Mouse (Mus musculus) MEL (cell line): ENCODE results near the gene 1700113H08Rik. TPM values are rescaled to one million over a fixed set of nuclear protein-coding genes. Genes with fewer than 3 reads are reported as not detected.
A peak's percentile ranks its signal among the peaks of the same experiment; 100 is the strongest.

Source experiments
- DNase-seq: peaks from one replicate; pipeline ENCODE4 v3.0.0; 2011; ENCODE audit warnings: low read depth, low spot score
- H3K27ac ChIP-seq: 2 replicates; pipeline ENCODE4 v1.5.1; 2012; ENCODE audit warnings: low read depth, mild to moderate bottlenecking, control low read depth, low read length, moderate library complexity; ENCODE audit not compliant: control insufficient read depth
- H3K27me3 ChIP-seq, 2 experiments: fragments of 150-350 bp in 1 of 2; sonication (generic) in 1 of 2; 2 replicates each; pipeline ENCODE4 v1.6.1; 2012; ENCODE audit warnings: low read length in 2 of 2, mild to moderate bottlenecking in 2 of 2, improper control_type of control experiment in 1 of 2, moderate library complexity in 1 of 2; ENCODE audit not compliant: insufficient read depth in 2 of 2, control insufficient read depth in 1 of 2
- H3K36me3 ChIP-seq, 2 experiments: 2 replicates each; pipeline ENCODE4 v1.6.1; 2012 to 2014; ENCODE audit warnings: low read length in 2 of 2, improper control_type of control experiment in 1 of 2, inconsistent platforms in 1 of 2, mild to moderate bottlenecking in 1 of 2; ENCODE audit not compliant: insufficient read depth in 2 of 2, control insufficient read depth in 1 of 2
- H3K4me1 ChIP-seq, 2 experiments: fragments of 150-350 bp in 1 of 2; sonication (generic) in 1 of 2; 2 replicates each; pipeline ENCODE4 v1.6.1; 2012; ENCODE audit warnings: low read length in 2 of 2, improper control_type of control experiment in 1 of 2, mild to moderate bottlenecking in 1 of 2; ENCODE audit not compliant: insufficient read depth in 2 of 2, control insufficient read depth in 1 of 2
- H3K4me3 ChIP-seq, 2 experiments: fragments of 150-350 bp in 1 of 2; sonication (generic) in 1 of 2; 2 replicates each; pipeline ENCODE4 v1.5.1; 2012; ENCODE audit warnings: low read depth in 2 of 2, low read length in 2 of 2, mild to moderate bottlenecking in 2 of 2, moderate library complexity in 2 of 2, control low read depth in 1 of 2, improper control_type of control experiment in 1 of 2; ENCODE audit not compliant: control insufficient read depth in 1 of 2, insufficient read depth in 1 of 2
- H3K79me2 ChIP-seq: 2 replicates; pipeline ENCODE4 v1.6.1; 2012; ENCODE audit warnings: mild to moderate bottlenecking, low read length, moderate library complexity; ENCODE audit not compliant: control insufficient read depth, poor library complexity, insufficient read depth
- H3K9ac ChIP-seq: 2 replicates; pipeline ENCODE4 v1.6.1; 2012; ENCODE audit warnings: low read depth, mild to moderate bottlenecking, control low read depth, low read length, moderate library complexity; ENCODE audit not compliant: control insufficient read depth, poor library complexity, severe bottlenecking
- H3K9me3 ChIP-seq: fragments of 150-350 bp; sonication (generic); replicated peaks from 2 replicates; pipeline ENCODE4 v1.6.1; 2012; ENCODE audit warnings: mild to moderate bottlenecking, low read length, improper control_type of control experiment, moderate library complexity; ENCODE audit not compliant: insufficient read depth
- BHLHE40 ChIP-seq: IDR thresholded peaks from 2 replicates; pipeline ENCODE4 v1.6.1; 2012; ENCODE audit warnings: low read depth, mild to moderate bottlenecking, inconsistent platforms, low read length, improper control_type of control experiment, borderline replicate concordance
- CHD1 ChIP-seq: IDR thresholded peaks from 2 replicates; pipeline ENCODE4 v1.6.1; 2012; ENCODE audit warnings: low read depth, mild to moderate bottlenecking, inconsistent platforms, low read length, improper control_type of control experiment
- CTCF ChIP-seq, 3 experiments: IDR thresholded peaks in 2 of 3; conservative IDR thresholded peaks in 1 of 3; 2 replicates each; pipeline ENCODE4 v1.5.1; 2011 to 2012; ENCODE audit warnings: low read length in 3 of 3, low read depth in 2 of 3, mild to moderate bottlenecking in 2 of 3, improper control_type of control experiment in 1 of 3, inconsistent platforms in 1 of 3, mixed read lengths in 1 of 3, moderate library complexity in 1 of 3; ENCODE audit not compliant: control insufficient read depth in 1 of 3, insufficient read depth in 1 of 3, poor library complexity in 1 of 3, severe bottlenecking in 1 of 3
- E2F4 ChIP-seq: IDR thresholded peaks from 2 replicates; pipeline ENCODE4 v1.6.1; 2011; ENCODE audit warnings: low read depth, low read length, improper control_type of control experiment, borderline replicate concordance
- ELF1 ChIP-seq: IDR thresholded peaks from 2 replicates; pipeline ENCODE4 v1.6.1; 2014; ENCODE audit warnings: low read depth, mild to moderate bottlenecking, inconsistent platforms, low read length, improper control_type of control experiment, moderate library complexity
- ETS1 ChIP-seq: IDR thresholded peaks from 2 replicates; pipeline ENCODE4 v1.6.1; 2012; ENCODE audit warnings: low read depth, mild to moderate bottlenecking, inconsistent platforms, low read length, improper control_type of control experiment, moderate library complexity
- JUND ChIP-seq: IDR thresholded peaks from 2 replicates; pipeline ENCODE4 v1.6.1; 2011; ENCODE audit warnings: low read depth, mild to moderate bottlenecking, improper control_type of control experiment, low read length
- KAT2A ChIP-seq: conservative IDR thresholded peaks from 2 replicates; pipeline ENCODE4 v1.6.1; 2012; ENCODE audit warnings: low read depth, low read length, improper control_type of control experiment, inconsistent platforms
- MAX ChIP-seq: IDR thresholded peaks from 2 replicates; pipeline ENCODE4 v1.6.1; 2011; ENCODE audit warnings: low read length, improper control_type of control experiment
- MAZ ChIP-seq: IDR thresholded peaks from 2 replicates; pipeline ENCODE4 v1.6.1; 2012; ENCODE audit warnings: low read depth, mild to moderate bottlenecking, inconsistent platforms, low read length, improper control_type of control experiment
- NELFE ChIP-seq: IDR thresholded peaks from 2 replicates; pipeline ENCODE4 v1.6.1; 2011; ENCODE audit warnings: low read depth, low read length, improper control_type of control experiment
- NRF1 ChIP-seq: IDR thresholded peaks from 2 replicates; pipeline ENCODE4 v1.6.1; 2014; ENCODE audit warnings: low read depth, mild to moderate bottlenecking, inconsistent platforms, low read length, improper control_type of control experiment, moderate library complexity; ENCODE audit not compliant: poor library complexity, insufficient read depth, severe bottlenecking
- POLR2A ChIP-seq, 2 experiments: IDR thresholded peaks; 2 replicates each; pipeline ENCODE4 v1.6.1; 2011 to 2012; ENCODE audit warnings: low read length in 2 of 2, mild to moderate bottlenecking in 2 of 2, control low read depth in 1 of 2, improper control_type of control experiment in 1 of 2, low read depth in 1 of 2, moderate library complexity in 1 of 2; ENCODE audit not compliant: control insufficient read depth in 1 of 2, insufficient read depth in 1 of 2, poor library complexity in 1 of 2
- POLR2AphosphoS2 ChIP-seq: IDR thresholded peaks from 2 replicates; pipeline ENCODE4 v1.6.1; 2011; ENCODE audit warnings: low read length, improper control_type of control experiment
- POLR2AphosphoS5 ChIP-seq: IDR thresholded peaks from 2 replicates; pipeline ENCODE4 v1.6.1; 2012; ENCODE audit warnings: low read depth, borderline replicate concordance, mild to moderate bottlenecking, inconsistent platforms, low read length, moderate library complexity, mixed read lengths
- RAD21 ChIP-seq: IDR thresholded peaks from 2 replicates; pipeline ENCODE4 v1.6.1; 2011; ENCODE audit warnings: mild to moderate bottlenecking, low read depth, low read length, improper control_type of control experiment
- SIN3A ChIP-seq: IDR thresholded peaks from 2 replicates; pipeline ENCODE4 v1.6.1; 2012; ENCODE audit warnings: low read length, improper control_type of control experiment, inconsistent platforms
- SMC3 ChIP-seq: IDR thresholded peaks from 2 replicates; pipeline ENCODE4 v1.6.1; 2011; ENCODE audit warnings: low read depth, low read length, improper control_type of control experiment
- TBP ChIP-seq: IDR thresholded peaks from 2 replicates; pipeline ENCODE4 v1.8.0; 2011; ENCODE audit warnings: low read depth, low read length, improper control_type of control experiment
- TCF12 ChIP-seq: IDR thresholded peaks from 2 replicates; pipeline ENCODE4 v1.6.1; 2014; ENCODE audit warnings: low read depth, mild to moderate bottlenecking, inconsistent platforms, low read length, improper control_type of control experiment, moderate library complexity
- UBTF ChIP-seq: IDR thresholded peaks from 2 replicates; pipeline ENCODE4 v1.6.1; 2012; ENCODE audit warnings: low read depth, mild to moderate bottlenecking, inconsistent platforms, low read length, improper control_type of control experiment, moderate library complexity, borderline replicate concordance; ENCODE audit not compliant: insufficient read depth
- USF1 ChIP-seq: IDR thresholded peaks from 2 replicates; pipeline ENCODE4 v1.6.1; 2014; ENCODE audit warnings: low read depth, mild to moderate bottlenecking, inconsistent platforms, low read length, improper control_type of control experiment, moderate library complexity
- USF2 ChIP-seq, 2 experiments: IDR thresholded peaks; 2 replicates each; pipeline ENCODE4 v1.6.1; 2011 to 2012; ENCODE audit warnings: improper control_type of control experiment in 2 of 2, low read length in 2 of 2, borderline replicate concordance in 1 of 2, inconsistent platforms in 1 of 2, low read depth in 1 of 2, mild to moderate bottlenecking in 1 of 2; ENCODE audit not compliant: insufficient read depth in 1 of 2
- ZC3H11A ChIP-seq: IDR thresholded peaks from 2 replicates; pipeline ENCODE4 v1.6.1; 2012; ENCODE audit warnings: low read depth, mild to moderate bottlenecking, inconsistent platforms, low read length, improper control_type of control experiment
- ZKSCAN1 ChIP-seq: IDR thresholded peaks from 2 replicates; pipeline ENCODE4 v1.6.1; 2012; ENCODE audit warnings: low read depth, mild to moderate bottlenecking, inconsistent platforms, low read length, improper control_type of control experiment, moderate library complexity
- ZMIZ1 ChIP-seq: IDR thresholded peaks from 2 replicates; pipeline ENCODE4 v1.6.1; 2012; ENCODE audit warnings: low read depth, mild to moderate bottlenecking, inconsistent platforms, low read length, improper control_type of control experiment, moderate library complexity
- ZNF384 ChIP-seq: IDR thresholded peaks from 2 replicates; pipeline ENCODE4 v1.6.1; 2012; ENCODE audit warnings: low read depth, mild to moderate bottlenecking, inconsistent platforms, low read length, improper control_type of control experiment
- polyA plus RNA-seq, 2 experiments: library from polyadenylated mRNA; stranded (reverse) in 1 of 2; unstranded in 1 of 2; fragments of >175 nt in 1 of 2; fragments of >200 nt in 1 of 2; gene quantifications; 2 replicates each; pipeline versions ENCODE4 v1.2.1 to v1.2.4; 2012; ENCODE audit warnings: low replicate concordance in 2 of 2, low read depth in 1 of 2; ENCODE audit not compliant: insufficient read length in 2 of 2, insufficient read depth in 1 of 2, missing spikeins in 1 of 2
- total RNA-seq: library from RNA; depleted of rRNA; stranded (reverse); fragments of 300-350 nt; gene quantifications from 2 replicates; pipeline ENCODE4 v1.2.3, GENCODE M21; 2012

1700113H08Rik gene
- total and polyA plus RNA-seq, 3 experiments: not detected

GRCm38 (mm10) chr10:87020711-87021110 lies 37.1 kb upstream of the 1700113H08Rik start (continued):
- TF ChIP-seq ZMIZ1 (no peak), USF2 (IDR thresholded peaks at IDR 0.05; ENCODE audit: borderline replicate concordance in 1 of 2, insufficient read depth in 1 of 2, low read depth in 1 of 2, low read length in 2 of 2) (no peak), ELF1 (no peak)

GRCm38 (mm10) chr10:87024884-87025283 lies 33.0 kb upstream of the 1700113H08Rik start:
- no peaks in the 10 kb centered on the region for H3K79me2 ChIP-seq
- TF ChIP-seq CTCF (IDR thresholded peaks at IDR 0.05 in 2 of 3, conservative IDR thresholded peaks at IDR 0.05 in 1 of 3; ENCODE audit: control insufficient read depth in 1 of 3, insufficient read depth in 1 of 3, low read depth in 2 of 3, low read length in 3 of 3, poor library complexity in 1 of 3, severe bottlenecking in 1 of 3) (peak; percentile 71 to 99 (median 98)), CHD1 (no peak), TCF12 (no peak), SIN3A (0 out of 2 replicates have a peak, but pooled peaks have one; percentile 29), NRF1 (no peak), ZNF384 (no peak), E2F4 (no peak), RAD21 (peak; percentile 95), ZC3H11A (peak; percentile 89), MAZ (0 out of 2 replicates have a peak, but pooled peaks have one; percentile 32), POLR2AphosphoS2 (no peak), BHLHE40 (no peak), SMC3 (peak; percentile 98)
- no peaks in the 10 kb centered on the region for H3K36me3 ChIP-seq
- no peak overlapping the region for H3K9ac ChIP-seq
- no peaks in the 10 kb centered on the region for H3K27me3 ChIP-seq
- no peaks in the 10 kb centered on the region for H3K9me3 ChIP-seq
- no peak overlapping the region for H3K27ac ChIP-seq
- no peak overlapping the region for H3K4me3 ChIP-seq
- no peaks in the 10 kb centered on the region for H3K4me1 ChIP-seq
- DNase-seq: peak; percentile 84

DNA sequence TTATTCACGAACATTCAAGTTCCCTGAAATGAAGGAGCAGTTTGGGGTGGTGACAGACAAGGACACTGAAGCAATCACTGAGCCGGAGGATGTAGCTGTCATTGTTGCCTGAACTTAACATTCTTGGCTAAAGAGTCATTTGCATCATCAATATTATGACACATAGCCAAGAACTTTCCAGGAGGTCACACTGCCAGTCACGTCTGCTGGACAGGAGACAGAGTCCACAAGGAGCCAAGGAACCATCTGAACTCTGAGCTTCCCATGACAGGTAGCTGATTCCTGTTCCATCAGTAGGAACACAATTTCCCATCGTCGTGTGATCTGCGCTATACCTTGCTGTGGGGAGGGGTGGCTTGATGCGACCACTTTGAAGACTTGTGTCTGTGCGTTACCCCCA lies 25.1 kb upstream of the 1700113H08Rik start:
- TF ChIP-seq ZKSCAN1 (no peak), USF1 (no peak), MAX (no peak), RAD21 (no peak), MAZ (no peak), POLR2A (IDR thresholded peaks at IDR 0.05; ENCODE audit: control insufficient read depth in 1 of 2, insufficient read depth in 1 of 2, low read depth in 1 of 2, low read length in 2 of 2, poor library complexity in 1 of 2) (no peak), NELFE (no peak), JUND (no peak), UBTF (no peak), USF2 (IDR thresholded peaks at IDR 0.05; ENCODE audit: borderline replicate concordance in 1 of 2, insufficient read depth in 1 of 2, low read depth in 1 of 2, low read length in 2 of 2) (no peak), ZMIZ1 (no peak), CTCF (IDR thresholded peaks at IDR 0.05 in 2 of 3, conservative IDR thresholded peaks at IDR 0.05 in 1 of 3; ENCODE audit: control insufficient read depth in 1 of 3, insufficient read depth in 1 of 3, low read depth in 2 of 3, low read length in 3 of 3, poor library complexity in 1 of 3, severe bottlenecking in 1 of 3) (no peak), ETS1 (no peak), TCF12 (no peak), POLR2AphosphoS5 (no peak), ZC3H11A (no peak), KAT2A (no peak), SMC3 (no peak), TBP (no peak)
- no peaks in the 10 kb centered on the region for H3K36me3 ChIP-seq
- H3K27ac ChIP-seq: no peak overlapping the region
- no peak overlapping the region for H3K9ac ChIP-seq
- no peaks in the 10 kb centered on the region for H3K79me2 ChIP-seq
- no peaks in the 10 kb centered on the region for H3K9me3 ChIP-seq
- no peak overlapping the region for H3K4me3 ChIP-seq
- DNase-seq: no peak
- no peaks in the 10 kb centered on the region for H3K4me1 ChIP-seq
- H3K27me3 ChIP-seq: peaks cover 0 to 3% of the 10 kb centered on the region in 2 experiments; a peak in 2 of 4 replicates
